Mouse (Mus musculus): ENCODE measurements around the gene Sun1.

Gene Sun1

GRCm38 (mm10) chr5:139208183-139208582 lies 7.7 kb downstream of the Sun1 start:
- no peak for DNase-seq (ENCODE audit: low spot score)

GRCm38 (mm10) chr5:139208871-139209684 lies 8.6 kb downstream of the Sun1 start:
- no peak for DNase-seq (ENCODE audit: low spot score)

- DNase-seq (ENCODE audit: low spot score) = no peak
Measured at GRCm38 (mm10) chr5:139209685-139210026, 9.2 kb downstream of the Sun1 start.

GRCm38 (mm10) chr5:139211737-139212385 lies 11.4 kb downstream of the Sun1 start:
- no peak for DNase-seq (ENCODE audit: low spot score)

- DNase-seq (ENCODE audit: low spot score) = no peak
Measured at GRCm38 (mm10) chr5:139214298-139214697, 13.9 kb downstream of the Sun1 start.

- no peak for DNase-seq (ENCODE audit: low spot score)
Measured at GRCm38 (mm10) chr5:139215184-139215583, 14.7 kb downstream of the Sun1 start.

- DNase-seq (ENCODE audit: low spot score) = no peak
Measured at GRCm38 (mm10) chr5:139216121-139216520, 15.7 kb downstream of the Sun1 start.

- DNase-seq (ENCODE audit: low spot score) = no peak
Measured at GRCm38 (mm10) chr5:139216774-139217173, 16.3 kb downstream of the Sun1 start.

- no peak for DNase-seq (ENCODE audit: low spot score)
Measured at GRCm38 (mm10) chr5:139220006-139220515, 19.6 kb downstream of the Sun1 start.

GRCm38 (mm10) chr5:139220610-139221009 lies 20.2 kb downstream of the Sun1 start:
- DNase-seq (ENCODE audit: low spot score) = no peak

- DNase-seq (ENCODE audit: low spot score) = no peak
Measured at GRCm38 (mm10) chr5:139223331-139223730, 22.9 kb downstream of the Sun1 start.

GRCm38 (mm10) chr5:139227236-139227635 lies 26.8 kb downstream of the Sun1 start:
- DNase-seq (ENCODE audit: low spot score) = no peak

GRCm38 (mm10) chr5:139227645-139228044 lies 27.2 kb downstream of the Sun1 start:
- DNase-seq (ENCODE audit: low spot score) = no peak

GRCm38 (mm10) chr5:139228318-139228717 lies 27.9 kb downstream of the Sun1 start:
- DNase-seq (ENCODE audit: low spot score) = no peak

- DNase-seq (ENCODE audit: low spot score) = no peak
Measured at GRCm38 (mm10) chr5:139229716-139230115, 29.3 kb downstream of the Sun1 start.

- no peak for DNase-seq (ENCODE audit: low spot score)
Measured at GRCm38 (mm10) chr5:139232083-139232482, 31.6 kb downstream of the Sun1 start.

GRCm38 (mm10) chr5:139234423-139234822 lies 34.0 kb downstream of the Sun1 start:
- DNase-seq (ENCODE audit: low spot score) = no peak

- DNase-seq (ENCODE audit: low spot score) = no peak
Measured at GRCm38 (mm10) chr5:139237436-139237835, 37.0 kb downstream of the Sun1 start.

GRCm38 (mm10) chr5:139241022-139241761 lies 40.8 kb downstream of the Sun1 start:
- no peak for DNase-seq (ENCODE audit: low spot score)

GRCm38 (mm10) chr5:139243384-139243783 lies 42.9 kb downstream of the Sun1 start:
- DNase-seq (ENCODE audit: low spot score) = no peak

- no peak for DNase-seq (ENCODE audit: low spot score)
Measured at GRCm38 (mm10) chr5:139247767-139248166, 47.3 kb downstream of the Sun1 start.

GRCm38 (mm10) chr5:139248846-139249245 lies 48.4 kb downstream of the Sun1 start:
- DNase-seq (ENCODE audit: low spot score) = no peak

GRCm38 (mm10) chr5:139251279-139251678 lies 50.8 kb downstream of the Sun1 start:
- DNase-seq (ENCODE audit: low spot score) = no peak
